Mouse (Mus musculus) E14TG2a.4 (cell line): Measurements from ENCODE around the gene Slc22a12.

Experiments
- CTCF ChIP-seq: conservative IDR thresholded peaks from 2 replicates; pipeline ENCODE4 v1.5.1; 2014; ENCODE audit warnings: low read length
- NANOG ChIP-seq: IDR thresholded peaks from 2 replicates; pipeline ENCODE4 v1.6.1; 2014; ENCODE audit warnings: borderline replicate concordance, low read length, mixed read lengths
- POU5F1 ChIP-seq: IDR thresholded peaks from 2 replicates; pipeline ENCODE4 v1.6.1; 2014; ENCODE audit warnings: low read length, borderline replicate concordance

DNA sequence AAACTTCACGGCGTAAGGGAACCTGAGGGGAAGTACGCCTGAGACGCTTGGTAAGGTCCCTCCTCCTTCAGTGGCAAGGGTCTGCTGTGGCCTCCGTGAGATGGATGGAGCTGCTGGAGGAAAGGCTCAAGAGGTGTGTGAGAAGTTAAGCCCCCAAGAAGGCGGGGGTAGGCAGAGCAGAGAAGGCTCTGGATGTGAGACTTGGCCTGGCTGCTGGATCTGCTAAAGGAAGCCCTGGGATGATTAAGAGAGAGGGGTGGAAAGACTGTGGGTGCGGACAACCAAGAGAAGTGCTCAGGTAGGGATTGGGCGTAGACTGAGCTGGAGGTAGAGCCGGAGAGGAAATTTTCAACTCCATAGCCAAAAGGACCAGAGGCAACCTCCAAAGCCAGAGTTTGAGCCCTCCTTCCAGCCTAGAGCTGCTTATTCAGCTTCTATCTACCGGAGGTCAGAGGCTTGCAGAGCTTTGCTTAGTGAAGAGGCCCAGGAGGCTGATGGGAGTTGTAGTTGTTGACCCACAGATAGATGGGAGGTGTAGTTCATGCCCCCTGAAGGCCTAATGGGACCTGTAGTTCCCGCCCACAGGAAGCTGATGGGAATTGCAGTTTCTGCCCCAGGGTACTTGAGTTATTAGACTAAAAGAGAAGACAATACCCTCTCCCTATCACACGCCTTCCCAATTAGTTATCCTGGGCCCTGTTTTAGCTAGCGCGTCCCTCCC, 13.4 kb downstream of the Slc22a12 start:
- no peak for TF ChIP-seq CTCF
- TF ChIP-seq POU5F1, result no peak
- no peak for TF ChIP-seq NANOG
